Mouse (Mus musculus): ENCODE data around the gene Fam114a2.

Fam114a2 gene

GRCm38 (mm10) chr11:57519304-57519703 is 887 bp upstream of the Fam114a2 start:
- no peak for DNase-seq (ENCODE audit: low read depth, low spot score)

- DNase-seq (ENCODE audit: low read depth, low spot score), result no peak
Observed at GRCm38 (mm10) chr11:57518751-57519148, 333 bp upstream of the Fam114a2 start.

- DNase-seq (ENCODE audit: low read depth, low spot score), result no peak
Observed at GRCm38 (mm10) chr11:57516946-57517441, 1.4 kb downstream of the Fam114a2 start.

- DNase-seq (ENCODE audit: low read depth, low spot score), result no peak
Observed at GRCm38 (mm10) chr11:57515218-57515617, 3.2 kb downstream of the Fam114a2 start.

GRCm38 (mm10) chr11:57506899-57507298 is 11.5 kb downstream of the Fam114a2 start:
- DNase-seq (ENCODE audit: low read depth, low spot score), result no peak

- DNase-seq (ENCODE audit: low read depth, low spot score), result no peak
Observed at GRCm38 (mm10) chr11:57503155-57503554, 15.3 kb downstream of the Fam114a2 start.

- DNase-seq (ENCODE audit: low read depth, low spot score), result no peak
Observed at GRCm38 (mm10) chr11:57498215-57498614, 20.2 kb downstream of the Fam114a2 start.

- DNase-seq (ENCODE audit: low read depth, low spot score), result no peak
Observed at GRCm38 (mm10) chr11:57497701-57498100, 20.7 kb downstream of the Fam114a2 start.

GRCm38 (mm10) chr11:57496462-57497039 is 21.9 kb downstream of the Fam114a2 start:
- peak; percentile 21 for DNase-seq (ENCODE audit: low read depth, low spot score)

GRCm38 (mm10) chr11:57488436-57488835 is 30.0 kb downstream of the Fam114a2 start:
- DNase-seq (ENCODE audit: low read depth, low spot score), result peak; percentile 72

GRCm38 (mm10) chr11:57478077-57478476 is 40.3 kb downstream of the Fam114a2 start:
- no peak for DNase-seq (ENCODE audit: low read depth, low spot score)

GRCm38 (mm10) chr11:57475119-57475518 is 43.3 kb downstream of the Fam114a2 start:
- DNase-seq (ENCODE audit: low read depth, low spot score), result peak; percentile 76

- no peak for DNase-seq (ENCODE audit: low read depth, low spot score)
Observed at GRCm38 (mm10) chr11:57474296-57474941, 44.0 kb downstream of the Fam114a2 start.

GRCm38 (mm10) chr11:57470979-57471378 is 47.4 kb downstream of the Fam114a2 start:
- no peak for DNase-seq (ENCODE audit: low read depth, low spot score)

- DNase-seq (ENCODE audit: low read depth, low spot score), result no peak
Observed at GRCm38 (mm10) chr11:57470056-57470455, 48.4 kb downstream of the Fam114a2 start.

- DNase-seq (ENCODE audit: low read depth, low spot score), result no peak
Observed at GRCm38 (mm10) chr11:57468706-57469105, 49.7 kb downstream of the Fam114a2 start.

GRCm38 (mm10) chr11:57467159-57468110 is 51.0 kb downstream of the Fam114a2 start:
- peak; percentile 63 for DNase-seq (ENCODE audit: low read depth, low spot score)

- DNase-seq (ENCODE audit: low read depth, low spot score), result no peak
Observed at GRCm38 (mm10) chr11:57465844-57466243, 52.6 kb downstream of the Fam114a2 start.

- no peak for DNase-seq (ENCODE audit: low read depth, low spot score)
Observed at GRCm38 (mm10) chr11:57465025-57465424, 53.4 kb downstream of the Fam114a2 start.

GRCm38 (mm10) chr11:57459759-57460158 is 58.7 kb downstream of the Fam114a2 start:
- DNase-seq (ENCODE audit: low read depth, low spot score), result peak; percentile 68

- DNase-seq (ENCODE audit: low read depth, low spot score), result no peak
Observed at GRCm38 (mm10) chr11:57454421-57454820, 64.0 kb downstream of the Fam114a2 start.
